Mouse (Mus musculus): ENCODE measurements around the gene Ttll8. TPM values are rescaled to one million over a fixed set of nuclear protein-coding genes. Genes with fewer than 3 reads are reported as not detected.

Ttll8 gene
- polyA plus RNA-seq, 1 experiment from 2014 or later: not detected

GRCm38 (mm10) chr15:88877021-88877400 lies 77.2 kb downstream of the Ttll8 start:
- H3K4me2 ChIP-seq (ENCODE audit: low read depth, low read length): no peak overlapping the region
- H3K9me3 ChIP-seq (replicated peaks; ENCODE audit: control insufficient read depth, low read length): no peaks in the 10 kb centered on the region
- H3K9ac ChIP-seq (ENCODE audit: low read length): no peak overlapping the region
- H3K36me3 ChIP-seq (ENCODE audit: control insufficient read depth, insufficient read depth, low read length): no peaks in the 10 kb centered on the region
- no peak overlapping the region for H3K27ac ChIP-seq (ENCODE audit: low read length)
- 78% methylated on average over 10 of the region's 10 CpGs for WGBS
- ATAC-seq (ENCODE audit: insufficient read depth, low FRiP score): no peak
- no peaks in the 10 kb centered on the region; the same call in 1 of the 2 replicates for H3K27me3 ChIP-seq (ENCODE audit: control insufficient read depth, insufficient read depth, low read length)
- H3K4me3 ChIP-seq (replicated peaks; ENCODE audit: low read length): no peak overlapping the region
- H3K4me1 ChIP-seq (ENCODE audit: control insufficient read depth, insufficient read depth, low read length): peaks cover 5% of the 10 kb centered on the region

GRCm38 (mm10) chr15:88876155-88877020 lies 77.8 kb downstream of the Ttll8 start:
- Histone ChIP-seq H3K9ac (ENCODE audit: low read length) (peak overlapping the region; percentile 31), H3K9me3 (replicated peaks; ENCODE audit: control insufficient read depth, low read length) (no peaks in the 10 kb centered on the region), H3K36me3 (ENCODE audit: control insufficient read depth, insufficient read depth, low read length) (no peaks in the 10 kb centered on the region), H3K4me2 (ENCODE audit: low read depth, low read length) (peak overlapping the region; percentile 39; the same call in 1 of the 2 replicates), H3K27ac (ENCODE audit: low read length) (no peak overlapping the region), H3K4me1 (ENCODE audit: control insufficient read depth, insufficient read depth, low read length) (peaks cover 5% of the 10 kb centered on the region), H3K4me3 (replicated peaks; ENCODE audit: low read length) (no peak overlapping the region), H3K27me3 (ENCODE audit: control insufficient read depth, insufficient read depth, low read length) (no peaks in the 10 kb centered on the region; the same call in 1 of the 2 replicates)
- 12% methylated on average over 28 of the region's 28 CpGs for WGBS
- peak; percentile 67; the same call in 1 of the 2 replicates for ATAC-seq (ENCODE audit: insufficient read depth, low FRiP score)

GRCm38 (mm10) chr15:88875625-88876081 lies 78.6 kb downstream of the Ttll8 start:
- peaks cover 5% of the 10 kb centered on the region for H3K4me1 ChIP-seq (ENCODE audit: control insufficient read depth, insufficient read depth, low read length)
- no peaks in the 10 kb centered on the region for H3K9me3 ChIP-seq (replicated peaks; ENCODE audit: control insufficient read depth, low read length)
- H3K27me3 ChIP-seq (ENCODE audit: control insufficient read depth, insufficient read depth, low read length): no peaks in the 10 kb centered on the region; the same call in 1 of the 2 replicates
- WGBS: 27% methylated on average over 10 of the region's 10 CpGs
- no peak overlapping the region for H3K4me2 ChIP-seq (ENCODE audit: low read depth, low read length)
- ATAC-seq (ENCODE audit: insufficient read depth, low FRiP score): peak; percentile 69; the same call in 1 of the 2 replicates
- no peak overlapping the region for H3K9ac ChIP-seq (ENCODE audit: low read length)
- H3K27ac ChIP-seq (ENCODE audit: low read length): no peak overlapping the region
- H3K36me3 ChIP-seq (ENCODE audit: control insufficient read depth, insufficient read depth, low read length): no peaks in the 10 kb centered on the region
- no peak overlapping the region for H3K4me3 ChIP-seq (replicated peaks; ENCODE audit: low read length)

- no peak for ATAC-seq (ENCODE audit: insufficient read depth, low FRiP score)
- no peak overlapping the region for H3K4me3 ChIP-seq (replicated peaks; ENCODE audit: low read length)
- H3K36me3 ChIP-seq (ENCODE audit: control insufficient read depth, insufficient read depth, low read length): no peaks in the 10 kb centered on the region
- no peaks in the 10 kb centered on the region for H3K9me3 ChIP-seq (replicated peaks; ENCODE audit: control insufficient read depth, low read length)
- H3K27ac ChIP-seq (ENCODE audit: low read length): no peak overlapping the region
- no peak overlapping the region for H3K4me2 ChIP-seq (ENCODE audit: low read depth, low read length)
- 81% methylated on average over 6 of the region's 6 CpGs for WGBS
- no peak overlapping the region for H3K9ac ChIP-seq (ENCODE audit: low read length)
- peaks cover 5% of the 10 kb centered on the region for H3K4me1 ChIP-seq (ENCODE audit: control insufficient read depth, insufficient read depth, low read length)
- no peaks in the 10 kb centered on the region; the same call in 1 of the 2 replicates for H3K27me3 ChIP-seq (ENCODE audit: control insufficient read depth, insufficient read depth, low read length)
Measured at GRCm38 (mm10) chr15:88874477-88874876, 79.7 kb downstream of the Ttll8 start.

GRCm38 (mm10) chr15:88874061-88874460 lies 80.2 kb downstream of the Ttll8 start:
- H3K36me3 ChIP-seq (ENCODE audit: control insufficient read depth, insufficient read depth, low read length): no peaks in the 10 kb centered on the region
- no peak overlapping the region for H3K9ac ChIP-seq (ENCODE audit: low read length)
- no peak overlapping the region for H3K4me3 ChIP-seq (replicated peaks; ENCODE audit: low read length)
- H3K27me3 ChIP-seq (ENCODE audit: control insufficient read depth, insufficient read depth, low read length): no peaks in the 10 kb centered on the region; the same call in 1 of the 2 replicates
- peaks cover 5% of the 10 kb centered on the region for H3K4me1 ChIP-seq (ENCODE audit: control insufficient read depth, insufficient read depth, low read length)
- 91% methylated on average over 3 of the region's 3 CpGs for WGBS
- no peak overlapping the region for H3K27ac ChIP-seq (ENCODE audit: low read length)
- no peak for ATAC-seq (ENCODE audit: insufficient read depth, low FRiP score)
- no peak overlapping the region for H3K4me2 ChIP-seq (ENCODE audit: low read depth, low read length)
- H3K9me3 ChIP-seq (replicated peaks; ENCODE audit: control insufficient read depth, low read length): no peaks in the 10 kb centered on the region

GRCm38 (mm10) chr15:88870418-88871185 lies 83.6 kb downstream of the Ttll8 start:
- no peaks in the 10 kb centered on the region for H3K27me3 ChIP-seq (ENCODE audit: control insufficient read depth, insufficient read depth, low read length)
- ATAC-seq (ENCODE audit: insufficient read depth, low FRiP score): no peak

GRCm38 (mm10) chr15:88868024-88868742 lies 86.0 kb downstream of the Ttll8 start:
- peak overlapping the region; percentile 55 for H3K27ac ChIP-seq (ENCODE audit: low read length)
- no peaks in the 10 kb centered on the region; the same call in 1 of the 2 replicates for H3K9me3 ChIP-seq (replicated peaks; ENCODE audit: control insufficient read depth, low read length)
- no peak overlapping the region for H3K4me3 ChIP-seq (replicated peaks; ENCODE audit: low read length)
- H3K4me1 ChIP-seq (ENCODE audit: control insufficient read depth, insufficient read depth, low read length): peaks cover 40% of the 10 kb centered on the region
- ATAC-seq (ENCODE audit: insufficient read depth, low FRiP score): no peak
- no peaks in the 10 kb centered on the region for H3K27me3 ChIP-seq (ENCODE audit: control insufficient read depth, insufficient read depth, low read length)
- 65% methylated on average over 6 of the region's 6 CpGs for WGBS
- no peak overlapping the region for H3K4me2 ChIP-seq (ENCODE audit: low read depth, low read length)
- H3K9ac ChIP-seq (ENCODE audit: low read length): no peak overlapping the region
- peaks cover 6% of the 10 kb centered on the region; the same call in 1 of the 2 replicates for H3K36me3 ChIP-seq (ENCODE audit: control insufficient read depth, insufficient read depth, low read length)

More at GRCm38 (mm10) chr15:88870418-88871185, 83.6 kb downstream of the Ttll8 start:
- Histone ChIP-seq H3K9ac (ENCODE audit: low read length) (no peak overlapping the region), H3K9me3 (replicated peaks; ENCODE audit: control insufficient read depth, low read length) (no peaks in the 10 kb centered on the region; the same call in 1 of the 2 replicates), H3K36me3 (ENCODE audit: control insufficient read depth, insufficient read depth, low read length) (no peaks in the 10 kb centered on the region), H3K4me2 (ENCODE audit: low read depth, low read length) (no peak overlapping the region), H3K27ac (ENCODE audit: low read length) (no peak overlapping the region), H3K4me1 (ENCODE audit: control insufficient read depth, insufficient read depth, low read length) (peaks cover 25% of the 10 kb centered on the region), H3K4me3 (replicated peaks; ENCODE audit: low read length) (no peak overlapping the region)
- 81% methylated on average over 5 of the region's 5 CpGs for WGBS

GRCm38 (mm10) chr15:88867368-88868023 lies 86.7 kb downstream of the Ttll8 start:
- Histone ChIP-seq H3K4me2 (ENCODE audit: low read depth, low read length) (no peak overlapping the region), H3K36me3 (ENCODE audit: control insufficient read depth, insufficient read depth, low read length) (peaks cover 6% of the 10 kb centered on the region; the same call in 1 of the 2 replicates), H3K9me3 (replicated peaks; ENCODE audit: control insufficient read depth, low read length) (no peaks in the 10 kb centered on the region; the same call in 1 of the 2 replicates), H3K4me1 (ENCODE audit: control insufficient read depth, insufficient read depth, low read length) (peaks cover 40% of the 10 kb centered on the region), H3K9ac (ENCODE audit: low read length) (no peak overlapping the region), H3K4me3 (replicated peaks; ENCODE audit: low read length) (no peak overlapping the region), H3K27ac (ENCODE audit: low read length) (peak overlapping the region; percentile 55), H3K27me3 (ENCODE audit: control insufficient read depth, insufficient read depth, low read length) (no peaks in the 10 kb centered on the region)
- ATAC-seq (ENCODE audit: insufficient read depth, low FRiP score): no peak
- WGBS: 18% methylated on average over 5 of the region's 5 CpGs

All from stomach, embryonic 16.5 days (tissue).